Mouse (Mus musculus) myocyte (in vitro differentiated cells): ENCODE data around the gene Ap1m2. TPM values are rescaled to one million over a fixed set of nuclear protein-coding genes. Genes with fewer than 3 reads are reported as not detected.

Source experiments
- H3K27me3 ChIP-seq: one replicate; pipeline ENCODE4 v1.6.1; 2011; ENCODE audit not compliant: control insufficient read depth, insufficient read depth, insufficient read length
- H3K36me3 ChIP-seq: one replicate; pipeline ENCODE4 v1.6.1; 2011; ENCODE audit not compliant: control insufficient read depth, insufficient read depth
- H3K4me2 ChIP-seq: one replicate; pipeline ENCODE4 v1.6.1; 2011; ENCODE audit warnings: low read depth, control low read depth
- H3K4me3 ChIP-seq: one replicate; pipeline ENCODE4 v1.5.1; 2011; ENCODE audit warnings: mild to moderate bottlenecking, control low read depth, moderate library complexity
- H3K79me2 ChIP-seq: one replicate; pipeline ENCODE4 v1.6.1; 2011; ENCODE audit not compliant: control insufficient read depth, insufficient read depth
- H3ac ChIP-seq: one replicate; pipeline ENCODE4 v1.6.1; 2011; ENCODE audit not compliant: control insufficient read depth, insufficient read length
- CEBPB ChIP-seq: IDR thresholded peaks from 2 replicates; pipeline ENCODE4 v1.6.1; 2011; ENCODE audit warnings: mild to moderate bottlenecking, moderate library complexity; ENCODE audit not compliant: poor library complexity, insufficient read depth, severe bottlenecking
- E2F4 ChIP-seq: IDR thresholded peaks from one replicate; pipeline ENCODE4 v1.6.1; 2011; ENCODE audit warnings: mild to moderate bottlenecking, control low read depth, moderate library complexity; ENCODE audit not compliant: insufficient read depth
- MAX ChIP-seq: IDR thresholded peaks from one replicate; pipeline ENCODE4 v1.6.1; 2011; ENCODE audit warnings: low read depth, mild to moderate bottlenecking, control low read depth
- MYOD1 ChIP-seq, 3 experiments: IDR thresholded peaks; one replicate each; pipeline ENCODE4 v1.6.1; 2011; ENCODE audit warnings: control low read depth in 2 of 3, low read depth in 2 of 3, mild to moderate bottlenecking in 2 of 3, moderate library complexity in 1 of 3; ENCODE audit not compliant: insufficient read length in 2 of 3, control insufficient read depth in 1 of 3
- MYOG ChIP-seq, 3 experiments: IDR thresholded peaks; one replicate each; pipeline ENCODE4 v1.6.1; 2011; ENCODE audit warnings: control low read depth in 2 of 3, low read depth in 2 of 3, mild to moderate bottlenecking in 2 of 3; ENCODE audit not compliant: insufficient read length in 2 of 3, control insufficient read depth in 1 of 3, insufficient read depth in 1 of 3
- POLR2A ChIP-seq: IDR thresholded peaks from one replicate; pipeline ENCODE4 v1.6.1; 2011; ENCODE audit warnings: low read depth, mild to moderate bottlenecking, control low read depth, moderate library complexity; ENCODE audit not compliant: insufficient read length
- POLR2AphosphoS2 ChIP-seq: IDR thresholded peaks from one replicate; pipeline ENCODE4 v1.6.1; 2011; ENCODE audit warnings: low read depth, control low read depth; ENCODE audit not compliant: insufficient read length
- REST ChIP-seq: IDR thresholded peaks from one replicate; pipeline ENCODE4 v1.6.1; 2011; ENCODE audit warnings: mild to moderate bottlenecking, control low read depth, moderate library complexity; ENCODE audit not compliant: insufficient read depth, insufficient read length
- SRF ChIP-seq: IDR thresholded peaks from one replicate; pipeline ENCODE4 v1.6.1; 2011; ENCODE audit warnings: low read depth; ENCODE audit not compliant: control insufficient read depth, insufficient read length
- TCF12 ChIP-seq: IDR thresholded peaks from one replicate; pipeline ENCODE4 v1.6.1; 2011; ENCODE audit warnings: mild to moderate bottlenecking, control low read depth; ENCODE audit not compliant: poor library complexity, insufficient read depth, severe bottlenecking
- TCF3 ChIP-seq: IDR thresholded peaks from one replicate; pipeline ENCODE4 v1.6.1; 2011; ENCODE audit warnings: low read depth, control low read depth; ENCODE audit not compliant: insufficient read length
- USF1 ChIP-seq: IDR thresholded peaks from one replicate; pipeline ENCODE4 v1.6.1; 2011; ENCODE audit warnings: low read depth, mild to moderate bottlenecking, control low read depth, moderate library complexity
- polyA plus RNA-seq: library from polyadenylated mRNA; unstranded; fragments of >200 nt; fragmentation: generic; extraction: Trizol; gene quantifications from one replicate; pipeline ENCODE4 v1.2.1, GENCODE M21; 2012; ENCODE audit warnings: missing spikeins

Ap1m2 gene
- polyA plus RNA-seq, 1 experiment: not detected

GRCm38 (mm10) chr9:21288404-21289336, 23.5 kb downstream of the Ap1m2 start:
- no peak for TF ChIP-seq E2F4
- no peak for TF ChIP-seq POLR2AphosphoS2
- no peak for TF ChIP-seq TCF3
- peak in 1 of 3 experiments; percentile 15 for TF ChIP-seq MYOD1 (IDR thresholded peaks at IDR 0.05; ENCODE audit: control insufficient read depth in 1 of 3, insufficient read length in 2 of 3, low read depth in 2 of 3)
- TF ChIP-seq MAX: no peak
- no peak for TF ChIP-seq CEBPB

GRCm38 (mm10) chr9:21287571-21288402, 24.4 kb downstream of the Ap1m2 start, which contains the start of gene Kri1:
Gene Kri1 (minus strand): TSS chr9:21287969.
- Histone ChIP-seq H3K36me3 (peaks cover 11% of the 10 kb centered on the region), H3ac (peak within 1 kb of the TSS; percentile 27), H3K4me3 (peak within 1 kb of the TSS; percentile 91), H3K27me3 (no peaks in the 10 kb centered on the region), H3K79me2 (peaks cover 40% of the 10 kb centered on the region), H3K4me2 (peak within 1 kb of the TSS; percentile 95)
- TF ChIP-seq TCF12 (peak; percentile 5), MYOG (IDR thresholded peaks at IDR 0.05; ENCODE audit: control insufficient read depth in 1 of 3, insufficient read depth in 1 of 3, insufficient read length in 2 of 3, low read depth in 2 of 3) (peak in 2 of 3 experiments; percentile 12 to 76), POLR2AphosphoS2 (peak; percentile 91), USF1 (no peak), SRF (no peak), POLR2A (peak; percentile 86), TCF3 (no peak), MYOD1 (IDR thresholded peaks at IDR 0.05; ENCODE audit: control insufficient read depth in 1 of 3, insufficient read length in 2 of 3, low read depth in 2 of 3) (peak in 1 of 3 experiments; percentile 58), CEBPB (no peak), REST (no peak), E2F4 (no peak), MAX (no peak)

More at GRCm38 (mm10) chr9:21288404-21289336, 23.5 kb downstream of the Ap1m2 start:
- H3K4me3 ChIP-seq: peak overlapping the region; percentile 91
- H3K36me3 ChIP-seq: peaks cover 11% of the 10 kb centered on the region
- no peak overlapping the region for H3ac ChIP-seq
- H3K27me3 ChIP-seq: no peaks in the 10 kb centered on the region
- H3K79me2 ChIP-seq: peaks cover 40% of the 10 kb centered on the region
- peak overlapping the region; percentile 95 for H3K4me2 ChIP-seq

- peaks cover 11% of the 10 kb centered on the region for H3K36me3 ChIP-seq
- H3K4me3 ChIP-seq: peak overlapping the region; percentile 91
- no peaks in the 10 kb centered on the region for H3K27me3 ChIP-seq
- H3K79me2 ChIP-seq: peaks cover 40% of the 10 kb centered on the region
- no peak overlapping the region for H3ac ChIP-seq
- no peak for TF ChIP-seq MYOG (IDR thresholded peaks at IDR 0.05; ENCODE audit: control insufficient read depth in 1 of 3, insufficient read depth in 1 of 3, insufficient read length in 2 of 3, low read depth in 2 of 3)
- TF ChIP-seq E2F4: no peak
- no peak for TF ChIP-seq CEBPB
- no peak for TF ChIP-seq MYOD1 (IDR thresholded peaks at IDR 0.05; ENCODE audit: control insufficient read depth in 1 of 3, insufficient read length in 2 of 3, low read depth in 2 of 3)
- TF ChIP-seq REST: no peak
- no peak for TF ChIP-seq USF1
- TF ChIP-seq POLR2AphosphoS2: no peak
- TF ChIP-seq MAX: no peak
- no peak for TF ChIP-seq TCF3
- TF ChIP-seq SRF: no peak
- peak overlapping the region; percentile 86 for H3K4me2 ChIP-seq
These were observed 25.4 kb downstream of the Ap1m2 start for GRCm38 (mm10) chr9:21286753-21287152.

GRCm38 (mm10) chr9:21283994-21284393, 28.1 kb downstream of the Ap1m2 start:
- peaks cover 24% of the 10 kb centered on the region for H3K36me3 ChIP-seq

More at GRCm38 (mm10) chr9:21283994-21284393, 28.1 kb downstream of the Ap1m2 start:
- no peak for TF ChIP-seq SRF
- no peak for TF ChIP-seq TCF3
- no peak for TF ChIP-seq REST
- no peak for TF ChIP-seq MYOD1 (IDR thresholded peaks at IDR 0.05; ENCODE audit: control insufficient read depth in 1 of 3, insufficient read length in 2 of 3, low read depth in 2 of 3)
- no peak for TF ChIP-seq MAX
- TF ChIP-seq TCF12: no peak
- Histone ChIP-seq H3ac (no peak overlapping the region), H3K4me3 (no peak overlapping the region), H3K4me2 (no peak overlapping the region), H3K79me2 (peaks cover 23% of the 10 kb centered on the region), H3K27me3 (no peaks in the 10 kb centered on the region)
